Mouse (Mus musculus): ENCODE data around the gene Hydin. TPM values are rescaled to one million over a fixed set of nuclear protein-coding genes. Genes with fewer than 3 reads are reported as not detected.
"Not testable (repeated sequence)": the region's sequence is repeated elsewhere in the genome, so short reads cannot be mapped to it uniquely, and the experiment has no call there.

Hydin gene
- polyA plus RNA-seq, 1 experiment from 2014 or later, result 0.45 TPM

GRCm38 (mm10) chr8:110533781-110534180, 267.0 kb downstream of the Hydin start:
- H3K4me2 ChIP-seq (ENCODE audit: low read length), result no peak overlapping the region
- H3K4me3 ChIP-seq (ENCODE audit: low read depth, low read length), result no peak overlapping the region
- no peak for ATAC-seq
- H3K36me3 ChIP-seq (ENCODE audit: control insufficient read depth, insufficient read depth, low read length), result no peaks in the 10 kb centered on the region
- H3K9ac ChIP-seq (ENCODE audit: low read depth, low read length), result no peak overlapping the region
- H3K4me1 ChIP-seq (ENCODE audit: control insufficient read depth, insufficient read depth, low read length), result no peaks in the 10 kb centered on the region
- H3K27me3 ChIP-seq (ENCODE audit: control insufficient read depth, insufficient read depth, low read depth, low read length), result no peaks in the 10 kb centered on the region
- H3K27ac ChIP-seq (ENCODE audit: low read length), result no peak overlapping the region
- no peaks in the 10 kb centered on the region for H3K9me3 ChIP-seq (replicated peaks; ENCODE audit: control insufficient read depth, low read length, poor library complexity, severe bottlenecking)
- 87% methylated on average over 6 of the region's 6 CpGs for WGBS

DNA sequence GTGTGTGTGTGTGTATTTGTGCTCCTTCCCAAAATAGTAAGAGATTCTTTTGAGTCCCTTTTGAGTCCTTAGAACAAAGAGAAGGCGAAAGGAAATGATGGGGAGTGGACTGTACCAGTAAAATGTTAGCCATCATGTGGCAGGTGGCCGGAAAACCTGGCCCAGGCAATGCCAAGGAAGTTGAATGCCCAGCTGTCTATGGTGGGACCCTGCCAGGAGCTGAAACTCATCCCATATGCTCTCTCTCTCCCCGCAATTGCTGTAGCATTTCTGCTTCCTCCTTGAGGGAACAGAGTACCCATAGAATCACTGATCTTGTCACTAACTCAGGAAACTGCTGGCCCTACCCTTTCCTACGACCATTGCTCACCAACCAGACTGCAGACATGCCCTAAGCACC, 271.1 kb downstream of the Hydin start:
- H3K9me3 ChIP-seq (replicated peaks; ENCODE audit: control insufficient read depth, low read length, poor library complexity, severe bottlenecking), result no peaks in the 10 kb centered on the region
- H3K27me3 ChIP-seq (ENCODE audit: control insufficient read depth, insufficient read depth, low read depth, low read length), result no peaks in the 10 kb centered on the region
- WGBS, result 80% methylated on average over 4 of the region's 4 CpGs
- no peak overlapping the region for H3K9ac ChIP-seq (ENCODE audit: low read depth, low read length)
- H3K4me2 ChIP-seq (ENCODE audit: low read length), result no peak overlapping the region
- no peaks in the 10 kb centered on the region for H3K4me1 ChIP-seq (ENCODE audit: control insufficient read depth, insufficient read depth, low read length)
- no peak for ATAC-seq
- H3K27ac ChIP-seq (ENCODE audit: low read length), result no peak overlapping the region
- H3K4me3 ChIP-seq (ENCODE audit: low read depth, low read length), result no peak overlapping the region
- H3K36me3 ChIP-seq (ENCODE audit: control insufficient read depth, insufficient read depth, low read length), result no peaks in the 10 kb centered on the region

DNA sequence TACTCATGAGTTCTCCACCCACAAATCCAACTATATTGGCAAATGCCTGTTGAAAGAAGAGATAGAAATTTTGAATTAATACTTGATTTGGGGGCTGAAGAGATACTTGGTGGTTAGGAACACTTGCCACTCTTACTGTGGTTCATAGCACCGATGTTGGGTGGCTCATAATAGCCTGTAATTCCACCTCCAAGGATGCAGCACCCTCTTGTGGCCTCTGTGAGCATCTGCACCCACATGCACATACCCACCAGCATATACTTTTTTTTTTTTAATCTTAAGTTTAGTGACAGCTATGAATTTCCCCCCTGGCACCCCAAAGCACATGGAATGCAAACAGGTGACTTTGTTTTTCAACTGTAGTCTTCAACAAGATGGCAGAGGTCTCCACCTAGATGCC, 283.6 kb downstream of the Hydin start:
- no peak overlapping the region for H3K4me3 ChIP-seq (ENCODE audit: low read depth, low read length)
- H3K9ac ChIP-seq (ENCODE audit: low read depth, low read length), result no peak overlapping the region
- no peak overlapping the region for H3K27ac ChIP-seq (ENCODE audit: low read length)
- H3K9me3 ChIP-seq (replicated peaks; ENCODE audit: control insufficient read depth, low read length, poor library complexity, severe bottlenecking), result no peaks in the 10 kb centered on the region
- H3K4me1 ChIP-seq (ENCODE audit: control insufficient read depth, insufficient read depth, low read length), result no peaks in the 10 kb centered on the region
- no peaks in the 10 kb centered on the region for H3K27me3 ChIP-seq (ENCODE audit: control insufficient read depth, insufficient read depth, low read depth, low read length)
- 88% methylated on average over 1 of the region's 1 CpGs for WGBS
- no peaks in the 10 kb centered on the region for H3K36me3 ChIP-seq (ENCODE audit: control insufficient read depth, insufficient read depth, low read length)
- ATAC-seq, result no peak
- no peak overlapping the region for H3K4me2 ChIP-seq (ENCODE audit: low read length)

GRCm38 (mm10) chr8:110552111-110552510, 285.3 kb downstream of the Hydin start:
- not testable (repeated sequence) for ATAC-seq; H3K27ac ChIP-seq (ENCODE audit: low read length); H3K4me1 ChIP-seq (ENCODE audit: control insufficient read depth, insufficient read depth, low read length); H3K9me3 ChIP-seq (replicated peaks; ENCODE audit: control insufficient read depth, low read length, poor library complexity, severe bottlenecking); H3K4me3 ChIP-seq (ENCODE audit: low read depth, low read length); H3K36me3 ChIP-seq (ENCODE audit: control insufficient read depth, insufficient read depth, low read length); H3K9ac ChIP-seq (ENCODE audit: low read depth, low read length); H3K4me2 ChIP-seq (ENCODE audit: low read length); H3K27me3 ChIP-seq (ENCODE audit: control insufficient read depth, insufficient read depth, low read depth, low read length)

DNA sequence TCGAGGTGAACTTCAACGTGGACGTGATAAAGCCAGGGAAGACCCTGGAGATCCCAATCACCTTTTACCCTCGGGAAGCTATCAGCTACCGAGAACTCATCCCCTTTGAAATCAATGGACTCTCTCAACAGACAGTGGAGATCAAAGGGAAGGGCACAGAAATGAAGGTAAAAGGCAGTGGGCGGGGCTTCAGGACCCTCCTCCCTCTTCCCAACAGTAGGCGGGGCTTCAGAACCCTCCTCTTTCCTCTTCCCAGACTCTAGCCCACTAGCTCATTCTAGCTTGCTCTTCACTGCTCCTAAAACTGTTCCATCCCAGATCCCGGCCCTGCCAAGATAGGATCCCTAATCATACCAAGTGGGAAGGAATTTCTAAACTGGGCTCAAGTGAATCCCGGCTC, 325.9 kb downstream of the Hydin start:
- Histone ChIP-seq H3K4me3 (ENCODE audit: low read depth, low read length) (no peak overlapping the region), H3K9ac (ENCODE audit: low read depth, low read length) (no peak overlapping the region), H3K4me2 (ENCODE audit: low read length) (no peak overlapping the region), H3K9me3 (replicated peaks; ENCODE audit: control insufficient read depth, low read length, poor library complexity, severe bottlenecking) (no peaks in the 10 kb centered on the region), H3K4me1 (ENCODE audit: control insufficient read depth, insufficient read depth, low read length) (no peaks in the 10 kb centered on the region), H3K36me3 (ENCODE audit: control insufficient read depth, insufficient read depth, low read length) (no peaks in the 10 kb centered on the region), H3K27ac (ENCODE audit: low read length) (no peak overlapping the region), H3K27me3 (ENCODE audit: control insufficient read depth, insufficient read depth, low read depth, low read length) (no peaks in the 10 kb centered on the region)
- ATAC-seq, result no peak
- WGBS, result 86% methylated on average over 9 of the region's 9 CpGs

- H3K27me3 ChIP-seq (ENCODE audit: control insufficient read depth, insufficient read depth, low read depth, low read length), result no peaks in the 10 kb centered on the region
- H3K9ac ChIP-seq (ENCODE audit: low read depth, low read length), result no peak overlapping the region
- no peak for ATAC-seq
- H3K4me3 ChIP-seq (ENCODE audit: low read depth, low read length), result no peak overlapping the region
- H3K36me3 ChIP-seq (ENCODE audit: control insufficient read depth, insufficient read depth, low read length), result no peaks in the 10 kb centered on the region
- no peaks in the 10 kb centered on the region for H3K9me3 ChIP-seq (replicated peaks; ENCODE audit: control insufficient read depth, low read length, poor library complexity, severe bottlenecking)
- 87% methylated on average over 6 of the region's 6 CpGs for WGBS
- H3K4me2 ChIP-seq (ENCODE audit: low read length), result no peak overlapping the region
- H3K27ac ChIP-seq (ENCODE audit: low read length), result no peak overlapping the region
- H3K4me1 ChIP-seq (ENCODE audit: control insufficient read depth, insufficient read depth, low read length), result no peaks in the 10 kb centered on the region
Observed at GRCm38 (mm10) chr8:110594164-110594563, 327.4 kb downstream of the Hydin start.

GRCm38 (mm10) chr8:110604556-110604955, 337.8 kb downstream of the Hydin start:
- Histone ChIP-seq H3K4me1 (ENCODE audit: control insufficient read depth, insufficient read depth, low read length) (no peaks in the 10 kb centered on the region), H3K9me3 (replicated peaks; ENCODE audit: control insufficient read depth, low read length, poor library complexity, severe bottlenecking) (no peaks in the 10 kb centered on the region), H3K9ac (ENCODE audit: low read depth, low read length) (no peak overlapping the region), H3K27me3 (ENCODE audit: control insufficient read depth, insufficient read depth, low read depth, low read length) (no peaks in the 10 kb centered on the region), H3K36me3 (ENCODE audit: control insufficient read depth, insufficient read depth, low read length) (no peaks in the 10 kb centered on the region), H3K27ac (ENCODE audit: low read length) (no peak overlapping the region), H3K4me2 (ENCODE audit: low read length) (no peak overlapping the region), H3K4me3 (ENCODE audit: low read depth, low read length) (no peak overlapping the region)
- 0% methylated on average over 1 of the region's 1 CpGs for WGBS
- no peak for ATAC-seq

DNA sequence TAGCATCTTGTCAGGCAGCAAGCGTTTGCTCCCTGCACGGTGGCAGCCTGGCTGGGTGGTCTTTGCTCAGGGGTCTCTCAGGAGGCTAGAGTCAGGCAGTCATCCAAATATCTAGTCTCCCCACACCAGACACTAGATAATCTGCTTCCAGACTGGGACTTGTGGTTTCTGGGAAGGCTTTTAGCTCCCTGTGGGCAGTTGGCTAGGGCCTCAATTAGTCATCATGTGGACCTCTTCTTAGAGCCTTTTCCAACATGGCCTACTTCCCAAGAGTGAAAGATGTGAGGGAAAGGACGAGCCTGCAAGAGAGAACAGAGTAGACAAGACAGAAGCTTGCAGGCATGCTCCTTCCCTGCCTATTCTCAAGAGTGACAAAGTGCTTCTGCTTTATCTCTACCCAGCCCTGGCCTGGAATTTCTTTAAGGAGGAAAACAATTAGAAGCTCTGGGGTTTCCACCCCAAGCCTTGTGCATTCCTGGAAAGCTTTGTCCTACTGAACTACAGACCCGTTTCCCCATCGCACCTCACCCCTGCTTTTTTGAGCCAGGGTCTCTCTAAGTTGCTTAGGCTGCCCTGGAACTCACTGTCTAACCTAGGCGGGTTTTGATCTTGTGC, 338.7 kb downstream of the Hydin start:
- Histone ChIP-seq H3K9me3 (replicated peaks; ENCODE audit: control insufficient read depth, low read length, poor library complexity, severe bottlenecking) (no peaks in the 10 kb centered on the region), H3K9ac (ENCODE audit: low read depth, low read length) (no peak overlapping the region), H3K27ac (ENCODE audit: low read length) (no peak overlapping the region), H3K4me2 (ENCODE audit: low read length) (no peak overlapping the region), H3K4me3 (ENCODE audit: low read depth, low read length) (no peak overlapping the region), H3K4me1 (ENCODE audit: control insufficient read depth, insufficient read depth, low read length) (no peaks in the 10 kb centered on the region), H3K27me3 (ENCODE audit: control insufficient read depth, insufficient read depth, low read depth, low read length) (no peaks in the 10 kb centered on the region), H3K36me3 (ENCODE audit: control insufficient read depth, insufficient read depth, low read length) (no peaks in the 10 kb centered on the region)
- ATAC-seq, result no peak
- WGBS, result 45% methylated on average over 6 of the region's 6 CpGs

DNA sequence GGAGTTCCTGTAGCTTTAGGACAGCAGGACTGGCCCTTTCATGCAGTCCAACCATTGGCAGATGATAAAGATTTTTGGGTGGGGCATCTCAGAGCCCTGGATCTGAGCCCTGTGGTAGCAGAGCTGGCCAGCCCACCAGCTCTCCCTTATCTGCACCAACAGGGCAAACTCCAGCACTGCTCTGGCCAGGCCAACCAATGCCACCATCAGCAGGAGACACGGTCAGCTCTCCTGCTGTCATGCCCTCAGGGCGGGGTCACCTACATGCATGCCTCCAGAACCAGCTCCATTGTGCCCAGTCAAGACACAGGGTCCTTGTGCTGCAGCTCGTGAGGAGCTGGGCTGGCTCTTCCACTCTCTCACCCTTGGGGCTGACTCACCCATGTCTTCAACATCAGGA, 349.0 kb downstream of the Hydin start:
- H3K9me3 ChIP-seq (replicated peaks; ENCODE audit: control insufficient read depth, low read length, poor library complexity, severe bottlenecking), result no peaks in the 10 kb centered on the region
- H3K4me2 ChIP-seq (ENCODE audit: low read length), result no peak overlapping the region
- H3K27ac ChIP-seq (ENCODE audit: low read length), result no peak overlapping the region
- no peak overlapping the region for H3K9ac ChIP-seq (ENCODE audit: low read depth, low read length)
- no peak for ATAC-seq
- WGBS, result 81% methylated on average over 3 of the region's 3 CpGs
- H3K4me1 ChIP-seq (ENCODE audit: control insufficient read depth, insufficient read depth, low read length), result peaks cover 20% of the 10 kb centered on the region
- H3K27me3 ChIP-seq (ENCODE audit: control insufficient read depth, insufficient read depth, low read depth, low read length), result peaks cover 3% of the 10 kb centered on the region; the same call in 1 of the 2 replicates
- no peaks in the 10 kb centered on the region for H3K36me3 ChIP-seq (ENCODE audit: control insufficient read depth, insufficient read depth, low read length)
- H3K4me3 ChIP-seq (ENCODE audit: low read depth, low read length), result no peak overlapping the region
